Mouse (Mus musculus) CH12.LX (cell line): ENCODE measurements around the gene Tmeff1. TPM values are rescaled to one million over a fixed set of nuclear protein-coding genes. Genes with fewer than 3 reads are reported as not detected.

Experiments
- DNase-seq: peaks from one replicate; pipeline ENCODE4 v3.0.0-alpha.2; 2013; ENCODE audit errors: extremely low read depth
- H3K27ac ChIP-seq: 2 replicates; pipeline ENCODE4 v1.5.1; 2012; ENCODE audit warnings: low read depth, mild to moderate bottlenecking, control low read depth, moderate library complexity; ENCODE audit not compliant: insufficient read depth
- H3K27me3 ChIP-seq: replicated peaks from 2 replicates; pipeline ENCODE3; 2012; ENCODE audit warnings: inconsistent platforms
- H3K36me3 ChIP-seq, 2 experiments: replicated peaks in 1 of 2; 2 replicates each; pipeline versions ENCODE3 to v1.6.1; 2012; ENCODE audit warnings: inconsistent platforms in 1 of 2, low read length in 1 of 2, mild to moderate bottlenecking in 1 of 2, mixed read lengths in 1 of 2, moderate library complexity in 1 of 2; ENCODE audit not compliant: control insufficient read depth in 1 of 2, insufficient read depth in 1 of 2
- H3K4me1 ChIP-seq, 2 experiments: 2 replicates each; pipeline ENCODE4 v1.6.1; 2012; ENCODE audit warnings: inconsistent platforms in 1 of 2, moderate library complexity in 1 of 2; ENCODE audit not compliant: insufficient read depth in 2 of 2, control insufficient read depth in 1 of 2
- H3K4me2 ChIP-seq: 2 replicates; pipeline ENCODE4 v1.6.1; 2012; ENCODE audit warnings: low read depth, mild to moderate bottlenecking, control low read depth; ENCODE audit not compliant: poor library complexity, insufficient read depth, severe bottlenecking
- H3K4me3 ChIP-seq, 3 experiments: fragments of 150-350 bp in 1 of 3; sonication (generic) in 1 of 3; replicated peaks in 1 of 3; 2 replicates each; pipeline versions ENCODE3 to v1.5.1; 2011 to 2012; ENCODE audit warnings: low read depth in 2 of 3, low read length in 2 of 3, mild to moderate bottlenecking in 2 of 3, moderate library complexity in 2 of 3, control low read depth in 1 of 3, improper control_type of control experiment in 1 of 3, inconsistent platforms in 1 of 3, mixed read lengths in 1 of 3; ENCODE audit not compliant: poor library complexity in 1 of 3
- H3K79me2 ChIP-seq: replicated peaks from 2 replicates; pipeline ENCODE4 v1.6.1; 2012; ENCODE audit warnings: mild to moderate bottlenecking, moderate library complexity; ENCODE audit not compliant: control insufficient read depth, poor library complexity, insufficient read depth, severe bottlenecking; ENCODE audit errors: extremely low read depth
- H3K9ac ChIP-seq: 2 replicates; pipeline ENCODE4 v1.6.1; 2012; ENCODE audit warnings: low read depth, mild to moderate bottlenecking, control low read depth, moderate library complexity; ENCODE audit not compliant: insufficient read depth
- H3K9me3 ChIP-seq: replicated peaks from 2 replicates; pipeline ENCODE3; 2012; ENCODE audit warnings: low read length, inconsistent platforms, mixed read lengths
- CHD1 ChIP-seq: IDR thresholded peaks from 2 replicates; pipeline ENCODE4 v1.6.1; 2012; ENCODE audit warnings: low read depth, low read length, improper control_type of control experiment, inconsistent platforms
- CHD2 ChIP-seq: IDR thresholded peaks from 2 replicates; pipeline ENCODE4 v1.6.1; 2011; ENCODE audit warnings: low read length, improper control_type of control experiment
- ELF1 ChIP-seq: IDR thresholded peaks from 2 replicates; pipeline ENCODE4 v1.6.1; 2014; ENCODE audit warnings: low read depth, mild to moderate bottlenecking, inconsistent platforms, low read length, improper control_type of control experiment
- EP300 ChIP-seq: IDR thresholded peaks from 2 replicates; pipeline ENCODE4 v1.6.1; 2011; ENCODE audit warnings: low read length, improper control_type of control experiment
- HCFC1 ChIP-seq: IDR thresholded peaks from 2 replicates; pipeline ENCODE4 v1.6.1; 2012; ENCODE audit warnings: low read depth, mild to moderate bottlenecking, inconsistent platforms, low read length, improper control_type of control experiment
- JUN ChIP-seq: IDR thresholded peaks from 2 replicates; pipeline ENCODE4 v1.6.1; 2011; ENCODE audit warnings: low read depth, mild to moderate bottlenecking, low read length, improper control_type of control experiment, moderate library complexity; ENCODE audit not compliant: insufficient read depth
- MAZ ChIP-seq: IDR thresholded peaks from 2 replicates; pipeline ENCODE4 v1.6.1; 2012; ENCODE audit warnings: low read depth, mild to moderate bottlenecking, inconsistent platforms, low read length, improper control_type of control experiment, moderate library complexity
- NELFE ChIP-seq: IDR thresholded peaks from 2 replicates; pipeline ENCODE4 v1.6.1; 2011; ENCODE audit warnings: low read depth, low read length, improper control_type of control experiment
- PAX5 ChIP-seq: IDR thresholded peaks from 2 replicates; pipeline ENCODE4 v1.6.1; 2012; ENCODE audit warnings: low read length, inconsistent platforms, mixed read lengths
- RCOR1 ChIP-seq: conservative IDR thresholded peaks from 2 replicates; pipeline ENCODE4 v1.6.1; 2012; ENCODE audit warnings: low read depth, mild to moderate bottlenecking, inconsistent platforms, low read length, improper control_type of control experiment
- SIN3A ChIP-seq: IDR thresholded peaks from 2 replicates; pipeline ENCODE4 v1.6.1; 2012; ENCODE audit warnings: low read length, improper control_type of control experiment, inconsistent platforms
- SMC3 ChIP-seq: IDR thresholded peaks from 2 replicates; pipeline ENCODE4 v1.6.1; 2011; ENCODE audit warnings: low read depth, low read length, improper control_type of control experiment
- TBP ChIP-seq: conservative IDR thresholded peaks from 2 replicates; pipeline ENCODE4 v1.6.1; 2011; ENCODE audit warnings: low read depth, low read length, improper control_type of control experiment
- UBTF ChIP-seq: IDR thresholded peaks from 2 replicates; pipeline ENCODE4 v1.6.1; 2012; ENCODE audit warnings: low read depth, mild to moderate bottlenecking, inconsistent platforms, low read length, improper control_type of control experiment, moderate library complexity
- USF1 ChIP-seq: IDR thresholded peaks from 2 replicates; pipeline ENCODE4 v1.6.1; 2014; ENCODE audit warnings: low read depth, mild to moderate bottlenecking, inconsistent platforms, low read length, improper control_type of control experiment
- USF2 ChIP-seq: conservative IDR thresholded peaks from 2 replicates; pipeline ENCODE4 v1.6.1; 2011; ENCODE audit warnings: low read depth, low read length, improper control_type of control experiment
- ZKSCAN1 ChIP-seq: IDR thresholded peaks from 2 replicates; pipeline ENCODE4 v1.6.1; 2012; ENCODE audit warnings: low read depth, inconsistent platforms, low read length, improper control_type of control experiment, borderline replicate concordance
- dilution Hi-C: fragments of 300-500 bp; cut with MboI; formaldehyde crosslinking; loops from 2 replicates; pipeline ENCODE4 v1.14.3; 2020; ENCODE audit warnings: low sequenced_read_pairs; ENCODE audit not compliant: extremely low pct_unique_long_range_greater_than_20kb, extremely low pct_ligation_motif_present
- in situ Hi-C: fragments of 300-500 bp; cut with MboI; formaldehyde crosslinking; loops from 3 replicates; pipeline ENCODE4 v1.14.3; 2019; ENCODE audit warnings: low sequenced_read_pairs, low pct_ligation_motif_present, low pct_unique_long_range_greater_than_20kb, mixed read lengths
- polyA plus RNA-seq: library from polyadenylated mRNA; unstranded; fragments of >175 nt; gene quantifications from 2 replicates; pipeline ENCODE4 v1.2.1, GENCODE M21; 2012; ENCODE audit warnings: low read depth; ENCODE audit not compliant: insufficient read length
- total RNA-seq, 2 experiments: library from RNA; depleted of rRNA; stranded (reverse); fragments of 300-350 nt in 1 of 2; fragments of >200 nt in 1 of 2; gene quantifications; 2 replicates each; pipeline ENCODE4 v1.2.3; 2012 to 2014

Tmeff1 gene
- total and polyA plus RNA-seq, 3 experiments = 23.3 to 32.4 (median 29.6) TPM

- peaks cover 0 to 9% of the 10 kb centered on the region in 2 experiments; a peak in 1 of 4 replicates for H3K4me1 ChIP-seq
- no peak for DNase-seq
- H3K79me2 ChIP-seq = no peaks in the 10 kb centered on the region
- TF ChIP-seq NELFE (no peak), TBP (no peak), USF1 (no peak), PAX5 (no peak), EP300 (no peak), ZKSCAN1 (no peak), JUN (no peak), SIN3A (no peak), MAZ (no peak), CHD1 (no peak), RCOR1 (no peak)
- H3K9me3 ChIP-seq = no peaks in the 10 kb centered on the region
- H3K4me3 ChIP-seq = no peak overlapping the region
- H3K36me3 ChIP-seq = peaks cover 0 to 26% of the 10 kb centered on the region in 2 experiments
- no peak overlapping the region for H3K9ac ChIP-seq
- H3K27ac ChIP-seq = no peak overlapping the region
- dilution Hi-C loops = no loop called here
- in situ Hi-C loops = no loop called here
- no peaks in the 10 kb centered on the region for H3K27me3 ChIP-seq
- no peak overlapping the region for H3K4me2 ChIP-seq
Measured at GRCm38 (mm10) chr4:48620121-48620520, 35.1 kb downstream of the Tmeff1 start.

- H3K4me3 ChIP-seq = no peak overlapping the region
- no peak overlapping the region for H3K27ac ChIP-seq
- in situ Hi-C loops = no loop called here
- TF ChIP-seq ELF1 (no peak), MAZ (no peak), CHD2 (no peak), CHD1 (no peak), USF2 (no peak), SMC3 (no peak), UBTF (no peak), HCFC1 (no peak)
- peaks cover 0 to 22% of the 10 kb centered on the region in 2 experiments for H3K36me3 ChIP-seq
- no peak for DNase-seq
- H3K9ac ChIP-seq = no peak overlapping the region
- no peaks in the 10 kb centered on the region for H3K79me2 ChIP-seq
- dilution Hi-C loops = no loop called here
- H3K27me3 ChIP-seq = no peaks in the 10 kb centered on the region
- H3K4me1 ChIP-seq = peaks cover 0 to 9% of the 10 kb centered on the region in 2 experiments; a peak in 1 of 4 replicates
- no peaks in the 10 kb centered on the region for H3K9me3 ChIP-seq
- H3K4me2 ChIP-seq = no peak overlapping the region
Measured at GRCm38 (mm10) chr4:48622246-48622645, 37.3 kb downstream of the Tmeff1 start.
